Mouse (Mus musculus): ENCODE results near the gene Tbx1.

Gene Tbx1

DNA sequence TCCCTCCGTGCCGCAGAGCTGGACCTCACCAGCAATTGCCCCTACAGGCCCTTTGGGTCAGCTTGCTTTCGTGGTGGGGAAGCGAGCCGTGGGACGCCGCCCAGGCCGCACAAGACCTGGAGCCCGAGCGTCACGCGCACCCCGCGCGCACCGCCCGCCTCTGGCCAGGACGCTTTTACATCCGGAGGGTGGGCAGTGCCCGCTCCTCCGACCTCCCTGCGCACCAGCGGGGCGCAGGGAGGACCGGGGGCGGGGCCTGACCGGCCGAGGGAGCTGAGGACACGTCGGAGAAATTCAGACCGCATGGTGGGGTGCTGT is 1.8 kb downstream of the Tbx1 start:
- no peak for DNase-seq (ENCODE audit: low spot score in 2 of 2)

GRCm38 (mm10) chr16:18587847-18588737 is 2.4 kb downstream of the Tbx1 start:
- DNase-seq (ENCODE audit: low spot score in 2 of 2) = no peak

DNA sequence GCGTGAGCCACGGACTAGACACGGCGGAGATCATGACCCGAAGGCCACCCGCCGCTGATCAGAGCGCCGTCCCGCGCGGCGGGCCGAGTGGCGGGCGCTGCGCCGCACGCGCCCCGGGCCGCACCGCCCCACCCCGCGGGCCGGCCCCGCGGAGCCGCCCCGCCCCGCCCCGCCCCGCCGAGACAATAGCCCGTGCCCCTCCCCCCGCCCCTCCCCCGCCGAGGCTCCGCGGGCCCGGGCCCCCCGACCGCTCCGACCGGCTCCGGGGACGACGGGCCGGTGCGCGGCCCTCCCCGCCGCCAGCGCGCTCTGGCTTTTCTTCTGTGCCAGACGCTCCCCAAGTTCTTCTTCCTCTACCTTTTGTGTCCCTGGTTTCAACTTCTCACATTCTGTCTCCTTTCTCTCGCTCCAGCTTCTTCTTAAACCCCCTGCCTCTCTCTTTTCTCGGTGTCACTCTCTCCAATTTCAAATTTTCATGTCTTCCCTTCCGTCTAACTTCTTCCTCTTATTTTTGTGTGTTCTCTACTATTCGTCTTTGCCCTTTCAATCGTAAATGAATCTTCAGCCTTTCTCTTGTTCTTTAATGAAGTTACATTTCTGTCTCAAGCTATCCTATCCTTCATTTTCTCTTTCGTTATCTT is 3.4 kb downstream of the Tbx1 start:
- DNase-seq (ENCODE audit: low spot score in 2 of 2) = no peak

GRCm38 (mm10) chr16:18586076-18586905 is 4.2 kb downstream of the Tbx1 start:
- no peak for DNase-seq (ENCODE audit: low spot score in 2 of 2)

- no peak for DNase-seq (ENCODE audit: low spot score in 2 of 2)
Observed at GRCm38 (mm10) chr16:18585676-18586075, 4.8 kb downstream of the Tbx1 start.

DNA sequence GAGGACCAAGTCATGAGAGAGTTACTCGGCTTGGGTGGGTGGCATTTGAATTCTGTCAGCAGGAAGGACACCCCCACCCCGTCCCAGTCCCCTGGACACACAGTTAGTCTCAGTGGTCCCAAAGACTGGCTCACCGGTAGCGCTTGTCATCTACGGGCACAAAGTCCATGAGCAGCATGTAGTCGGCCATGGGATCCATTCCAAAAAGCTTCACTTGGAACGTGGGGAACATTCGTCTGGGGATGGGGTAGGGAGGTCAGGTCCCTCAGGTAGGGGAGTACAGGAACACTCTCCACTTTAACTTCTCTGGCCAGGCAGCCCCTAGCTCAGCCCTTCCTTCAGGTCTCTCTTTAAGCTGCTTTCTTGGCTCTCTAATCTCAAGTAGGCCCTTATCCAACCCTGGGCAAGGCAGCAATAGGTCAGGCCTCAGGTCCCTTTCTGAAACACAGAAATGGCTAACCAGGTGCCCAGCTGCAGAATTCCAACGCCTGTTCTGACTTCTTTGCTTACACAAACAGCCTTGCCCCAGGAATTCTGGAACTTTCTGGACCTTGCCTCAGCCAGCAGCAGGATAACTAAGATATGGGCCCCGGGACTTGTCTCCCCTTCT is 5.5 kb downstream of the Tbx1 start:
- DNase-seq (ENCODE audit: low spot score in 2 of 2) = no peak

- no peak for DNase-seq (ENCODE audit: low spot score in 2 of 2)
Observed at GRCm38 (mm10) chr16:18583673-18584357, 6.7 kb downstream of the Tbx1 start.

DNA sequence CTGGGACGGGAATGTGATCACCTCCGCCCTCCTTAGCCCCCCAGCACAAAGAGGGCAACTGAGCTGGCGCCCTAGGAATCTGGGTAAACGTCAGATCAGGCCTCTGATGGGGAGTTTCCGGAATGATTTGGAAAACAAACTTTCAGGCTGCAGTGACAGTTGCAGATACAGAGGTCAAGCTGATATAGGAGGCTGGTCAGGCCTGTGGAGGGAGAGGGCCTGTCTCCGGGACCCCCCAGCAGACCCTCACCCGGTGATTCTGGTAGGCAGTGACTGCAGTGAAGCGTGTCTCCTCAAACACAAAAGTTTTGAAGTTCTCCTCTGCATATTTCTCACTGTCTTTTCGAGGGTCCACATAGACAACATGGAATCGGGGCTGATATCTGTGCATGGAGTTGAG is 7.3 kb downstream of the Tbx1 start:
- no peak for DNase-seq (ENCODE audit: low spot score in 2 of 2)

GRCm38 (mm10) chr16:18582426-18583148 is 7.9 kb downstream of the Tbx1 start:
- DNase-seq (ENCODE audit: low spot score in 2 of 2) = no peak

DNA sequence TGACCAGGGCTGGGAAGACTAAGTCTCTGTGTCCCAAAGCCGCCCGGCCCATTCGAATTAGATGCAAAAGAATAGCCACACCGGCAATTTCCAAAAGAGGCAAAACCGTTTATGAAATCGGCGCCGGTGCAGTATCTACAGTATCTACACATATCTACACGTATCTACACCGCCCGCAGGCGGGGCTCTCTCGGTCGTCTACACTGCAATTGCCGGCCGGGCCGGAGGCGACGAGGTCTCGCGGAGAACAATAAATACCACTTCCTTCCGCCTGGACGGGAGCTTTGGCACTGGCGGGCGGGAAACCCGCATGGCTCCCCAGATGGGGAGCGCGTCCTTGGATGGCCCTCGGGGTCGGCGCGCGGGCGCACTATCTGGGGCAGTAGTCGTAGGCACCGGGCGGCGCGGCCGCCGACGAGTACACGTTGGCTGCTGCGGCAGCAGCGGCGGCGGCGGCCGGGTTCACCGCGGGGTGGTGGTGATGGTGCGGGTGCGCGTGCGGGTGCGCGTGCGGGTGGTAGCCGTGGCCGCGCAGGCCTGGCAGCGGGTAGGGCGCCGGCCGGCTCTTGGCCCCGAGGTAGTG is 8.8 kb downstream of the Tbx1 start:
- DNase-seq (ENCODE audit: low spot score in 2 of 2) = no peak

DNA sequence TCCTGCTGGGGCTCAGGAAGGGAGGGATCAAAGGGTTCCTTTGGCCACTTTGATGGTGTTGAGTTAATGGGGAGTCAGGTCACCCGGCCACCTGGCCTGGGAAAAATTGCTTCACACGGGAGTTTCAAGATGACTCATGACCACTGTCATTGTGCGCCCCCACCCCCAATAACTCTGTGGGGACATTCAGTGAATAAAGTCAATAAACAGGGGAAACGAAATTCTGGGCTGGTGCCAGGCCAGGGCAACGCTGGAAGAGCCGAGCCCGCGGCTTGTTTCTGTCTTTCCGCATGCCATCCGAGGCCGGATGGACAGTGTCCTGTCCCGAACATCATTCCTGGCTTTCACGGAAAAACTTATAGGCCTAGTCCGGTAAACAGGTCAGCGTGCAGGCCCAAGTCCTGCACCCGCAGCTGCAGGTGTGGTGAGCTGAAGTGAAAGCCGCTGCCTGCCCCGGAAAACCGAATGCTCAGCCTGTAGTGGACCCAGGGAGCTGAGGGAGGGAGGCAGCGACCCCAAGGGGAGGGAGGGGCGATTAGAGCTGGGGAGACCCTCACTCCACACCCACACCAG is 9.3 kb downstream of the Tbx1 start:
- no peak for DNase-seq (ENCODE audit: low spot score in 2 of 2)

GRCm38 (mm10) chr16:18580389-18580788 is 10.1 kb downstream of the Tbx1 start:
- no peak for DNase-seq (ENCODE audit: low spot score in 2 of 2)

- DNase-seq (ENCODE audit: low spot score in 2 of 2) = no peak
Observed at GRCm38 (mm10) chr16:18577599-18578160, 12.8 kb downstream of the Tbx1 start.

DNA sequence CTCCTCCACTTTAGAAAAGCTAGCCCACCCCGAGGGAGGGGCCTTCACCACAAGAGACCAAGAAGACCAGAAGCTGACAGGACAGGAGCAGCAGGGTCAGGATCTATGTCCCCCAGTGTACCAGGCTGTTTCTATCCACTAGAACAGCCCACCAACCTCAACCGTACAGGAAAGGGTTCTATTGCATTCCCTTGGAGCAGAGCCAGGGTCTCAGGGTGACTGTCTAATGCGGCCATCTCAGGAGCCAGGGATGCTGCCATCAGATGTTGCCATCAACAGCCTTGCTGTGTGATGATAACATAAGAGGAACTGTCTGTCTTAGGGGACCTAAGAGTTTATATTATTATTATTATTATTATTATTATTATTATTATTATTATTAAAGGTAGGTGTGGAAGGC is 13.4 kb downstream of the Tbx1 start:
- no peak for DNase-seq (ENCODE audit: low spot score in 2 of 2)

GRCm38 (mm10) chr16:18574196-18574595 is 16.3 kb downstream of the Tbx1 start:
- no peak for DNase-seq (ENCODE audit: low spot score in 2 of 2)

GRCm38 (mm10) chr16:18568599-18568998 is 21.9 kb downstream of the Tbx1 start:
- DNase-seq (ENCODE audit: low spot score in 2 of 2) = no peak

GRCm38 (mm10) chr16:18564472-18564871 is 26.0 kb downstream of the Tbx1 start:
- DNase-seq (ENCODE audit: low spot score in 2 of 2) = no peak

GRCm38 (mm10) chr16:18556461-18556860 is 34.0 kb downstream of the Tbx1 start:
- DNase-seq (ENCODE audit: low spot score in 2 of 2) = no peak

DNA sequence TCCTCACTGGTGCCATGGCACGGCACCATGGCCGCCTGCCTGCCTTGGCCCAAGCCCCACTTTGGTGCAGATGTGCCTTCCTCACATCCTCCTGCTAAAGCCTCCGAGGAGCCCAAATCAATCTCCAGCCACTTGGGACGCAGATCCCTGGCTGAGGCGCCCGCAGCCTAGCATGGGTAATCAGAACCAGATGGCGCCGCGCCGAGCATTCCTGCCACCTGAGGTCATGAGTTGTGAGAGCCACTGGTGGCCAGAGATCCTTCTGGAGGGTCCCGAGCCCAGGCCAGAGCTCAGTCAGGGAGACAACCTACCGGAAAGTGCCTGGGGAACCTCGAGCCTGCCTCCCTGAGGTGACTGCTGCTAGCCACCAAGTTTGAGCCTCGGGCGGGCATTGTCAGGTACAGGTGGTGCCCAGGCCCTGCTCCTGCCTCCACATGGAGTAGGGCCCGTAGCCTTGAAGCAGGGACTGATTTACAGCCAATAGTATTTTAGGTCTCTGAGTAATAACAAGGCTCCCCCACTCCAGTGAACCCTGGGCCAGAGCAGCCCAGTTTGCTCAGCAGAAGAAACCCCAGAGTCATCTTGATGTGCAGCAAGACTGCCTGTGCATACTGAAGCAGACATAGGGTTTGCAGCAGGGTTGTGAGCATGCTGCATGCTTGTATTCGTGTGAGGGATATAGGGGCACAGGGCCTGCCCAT is 35.1 kb downstream of the Tbx1 start:
- DNase-seq (ENCODE audit: low spot score in 2 of 2) = no peak
